Mouse (Mus musculus) lung, postnatal 14 days (tissue): ENCODE data around the gene Ephb1.

Experiments used
- DNase-seq: peaks from one replicate; pipeline ENCODE4 v3.0.0; 2021

Gene Ephb1

GRCm38 (mm10) chr9:102354561-102354973 lies at the start of gene Ephb1:
Gene Ephb1 (minus strand): TSS chr9:102354693.
- peak; percentile 81 for DNase-seq

GRCm38 (mm10) chr9:102403086-102404021 lies 48.9 kb upstream of the Ephb1 start:
- DNase-seq = peak; percentile 39

- no peak for DNase-seq
Observed at GRCm38 (mm10) chr9:102402671-102403070, 48.2 kb upstream of the Ephb1 start.

GRCm38 (mm10) chr9:102388266-102388665 lies 33.8 kb upstream of the Ephb1 start:
- DNase-seq = no peak

- DNase-seq = no peak
Observed at GRCm38 (mm10) chr9:102386816-102387215, 32.3 kb upstream of the Ephb1 start.

GRCm38 (mm10) chr9:102380235-102380634 lies 25.7 kb upstream of the Ephb1 start:
- DNase-seq = no peak

DNA sequence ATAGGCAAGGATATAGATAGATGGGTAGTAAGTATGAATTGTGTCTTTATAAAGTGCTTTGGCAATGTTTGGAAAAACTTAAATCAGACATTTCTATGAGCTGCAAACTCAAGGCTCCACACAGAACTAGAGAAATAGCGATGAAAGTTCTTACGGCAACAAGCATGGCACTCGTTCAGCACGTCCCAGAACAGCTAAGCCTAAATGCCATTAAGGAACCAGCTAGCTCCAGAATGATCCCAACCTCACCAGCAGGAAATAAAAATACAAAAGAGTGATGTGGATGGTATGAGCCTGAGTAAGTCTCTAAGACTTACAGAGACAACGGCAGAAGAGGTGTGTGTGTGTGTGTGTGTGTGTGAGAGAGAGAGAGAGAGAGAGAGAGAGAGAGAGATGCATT lies 20.2 kb upstream of the Ephb1 start:
- DNase-seq = no peak

- no peak for DNase-seq
Observed at GRCm38 (mm10) chr9:102373886-102374285, 19.4 kb upstream of the Ephb1 start.

DNA sequence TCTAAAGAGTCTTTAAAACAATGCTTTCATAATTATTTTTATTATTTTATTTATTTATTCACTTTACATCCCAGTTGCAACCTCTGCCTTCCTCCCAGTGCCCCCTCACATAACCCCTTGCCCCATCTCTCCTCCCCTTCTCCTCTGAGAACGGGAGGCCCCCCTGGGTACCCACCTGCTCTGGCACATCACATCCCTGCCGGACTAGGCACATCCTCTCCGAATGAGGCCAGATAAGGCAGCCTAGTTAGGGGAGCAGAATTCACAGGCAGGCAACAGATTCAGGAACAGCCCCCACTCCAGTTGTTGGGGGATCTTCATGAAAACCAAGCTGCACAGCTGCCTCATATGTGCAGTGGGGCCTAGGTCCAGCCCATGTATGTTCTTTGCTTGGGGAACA lies 17.4 kb upstream of the Ephb1 start:
- no peak for DNase-seq

DNA sequence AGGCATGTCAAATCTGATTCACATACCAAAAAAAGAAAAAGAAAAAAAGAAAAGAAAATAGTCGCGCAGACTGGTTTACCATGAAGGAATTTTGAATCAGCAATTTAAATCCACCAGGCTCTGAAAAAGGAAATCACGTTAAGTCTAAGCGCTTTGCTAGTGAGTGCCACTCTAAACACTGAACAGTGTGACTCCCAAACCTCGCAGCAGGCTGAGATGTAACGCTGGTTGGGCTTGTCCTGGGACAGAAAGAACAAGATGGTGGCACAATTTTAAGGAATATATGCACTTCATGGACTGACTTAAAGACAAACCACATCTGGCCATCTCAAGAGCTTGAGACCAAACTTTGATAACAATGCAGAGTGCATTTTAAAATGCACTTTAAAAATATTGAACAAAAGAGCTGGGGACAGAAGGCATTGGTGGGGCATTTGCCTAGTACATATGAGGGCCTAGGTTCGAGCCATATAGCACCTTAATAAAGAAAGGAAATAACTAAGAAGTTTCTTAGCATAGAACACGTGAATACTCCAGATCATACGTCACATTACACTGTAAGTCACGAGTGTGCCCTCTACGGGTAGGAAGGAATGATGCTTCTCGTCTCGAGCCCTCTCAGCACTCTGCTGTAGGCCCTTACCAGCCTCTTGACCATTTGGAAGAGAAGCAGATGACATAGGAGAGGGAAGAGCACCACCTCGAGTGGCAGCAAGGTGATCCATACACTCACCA lies 16.7 kb upstream of the Ephb1 start:
- DNase-seq = no peak

DNA sequence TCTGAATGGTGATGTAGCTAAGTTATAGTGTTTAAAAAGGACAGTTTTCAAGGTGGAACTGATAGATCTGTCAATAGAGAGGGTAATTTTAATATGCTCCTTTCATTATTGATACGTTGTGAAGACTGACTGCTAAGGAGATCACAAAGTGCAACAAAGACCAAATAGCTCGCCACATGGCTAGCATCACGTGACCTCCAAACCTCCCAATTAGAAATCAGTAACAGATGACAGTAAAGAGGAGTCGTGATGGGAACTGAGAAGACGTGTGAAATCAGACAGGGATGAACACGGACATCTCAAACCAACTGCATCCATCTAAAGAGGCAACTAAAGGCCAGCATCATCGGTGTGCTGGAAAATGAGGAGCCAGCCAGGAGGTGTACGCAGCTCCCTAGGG lies 15.6 kb upstream of the Ephb1 start:
- no peak for DNase-seq

DNA sequence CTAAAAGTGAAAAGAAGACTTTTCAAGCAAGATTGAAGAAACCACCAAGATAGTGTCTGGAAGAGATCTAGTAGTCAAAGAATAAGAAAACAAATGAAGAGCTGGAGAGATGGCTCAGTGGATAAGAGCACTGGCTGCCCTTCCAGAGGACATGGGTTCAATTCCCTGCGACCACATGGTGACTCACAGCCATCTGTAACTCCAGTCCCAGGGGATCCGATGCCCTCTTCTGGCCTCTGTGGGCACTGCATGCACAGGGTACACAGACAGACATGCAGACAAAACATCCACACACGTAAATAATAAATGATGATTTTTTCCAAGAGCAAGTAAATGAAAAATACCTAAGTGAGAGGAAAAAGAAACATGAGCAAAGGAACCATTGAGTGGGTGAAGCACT lies 14.6 kb upstream of the Ephb1 start:
- no peak for DNase-seq

DNA sequence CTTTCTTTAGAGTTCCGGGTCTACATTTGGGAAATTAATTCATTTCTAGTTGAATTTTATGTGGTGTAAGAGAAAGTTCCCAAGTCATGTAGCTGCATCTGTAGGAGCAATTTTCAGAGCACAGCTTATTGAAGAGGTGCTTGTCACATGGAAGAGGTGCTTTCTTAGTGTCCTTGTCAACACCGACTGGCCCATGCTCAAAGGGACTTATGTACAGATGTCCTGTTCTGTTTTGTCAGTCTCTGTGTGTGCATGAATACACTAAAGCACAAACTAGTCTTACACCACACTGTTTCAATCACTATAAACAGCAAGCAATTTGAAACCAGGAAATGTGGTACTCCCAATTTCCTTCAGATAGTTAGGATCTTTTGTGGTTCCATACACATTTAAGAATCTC lies 13.3 kb upstream of the Ephb1 start:
- no peak for DNase-seq

DNA sequence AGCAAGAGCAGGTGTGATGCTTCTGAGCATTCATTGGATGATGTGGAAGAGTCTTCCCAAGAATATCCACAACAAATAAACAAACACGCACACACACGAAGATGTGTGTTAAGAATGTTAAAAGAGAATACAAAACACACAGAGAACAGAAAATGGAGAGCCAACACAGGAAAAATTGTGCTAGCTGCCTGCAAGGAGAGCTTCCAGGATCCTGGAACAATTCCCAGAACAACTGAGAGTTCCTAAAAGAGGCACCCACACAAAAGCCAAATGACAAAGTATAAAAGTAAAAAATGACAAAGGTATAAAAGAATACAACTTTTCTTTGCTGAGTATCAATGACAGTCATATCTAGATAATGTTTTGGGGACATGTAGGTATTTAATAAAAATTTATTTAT lies 11.0 kb upstream of the Ephb1 start:
- DNase-seq = no peak

DNA sequence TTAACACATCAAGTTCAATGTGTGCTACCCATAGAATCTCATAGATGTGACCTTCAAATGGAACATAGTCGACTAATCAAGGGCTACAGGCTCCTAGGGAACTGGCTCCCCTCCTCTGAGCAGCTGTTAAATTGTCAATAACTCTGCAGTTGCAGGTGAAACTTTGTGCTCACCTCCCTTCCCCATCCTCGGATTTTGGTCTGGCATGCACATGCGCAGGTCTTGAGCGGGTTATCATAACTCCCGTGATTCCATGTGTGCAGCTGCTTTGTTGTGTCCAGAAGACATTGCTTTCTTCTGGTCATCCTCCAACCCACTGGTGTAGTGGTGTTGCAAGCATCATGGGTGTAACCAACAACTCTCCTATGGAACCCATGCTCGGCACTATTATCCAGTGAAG lies 4.8 kb upstream of the Ephb1 start:
- DNase-seq = no peak

GRCm38 (mm10) chr9:102358711-102359110 lies 4.2 kb upstream of the Ephb1 start:
- DNase-seq = no peak

DNA sequence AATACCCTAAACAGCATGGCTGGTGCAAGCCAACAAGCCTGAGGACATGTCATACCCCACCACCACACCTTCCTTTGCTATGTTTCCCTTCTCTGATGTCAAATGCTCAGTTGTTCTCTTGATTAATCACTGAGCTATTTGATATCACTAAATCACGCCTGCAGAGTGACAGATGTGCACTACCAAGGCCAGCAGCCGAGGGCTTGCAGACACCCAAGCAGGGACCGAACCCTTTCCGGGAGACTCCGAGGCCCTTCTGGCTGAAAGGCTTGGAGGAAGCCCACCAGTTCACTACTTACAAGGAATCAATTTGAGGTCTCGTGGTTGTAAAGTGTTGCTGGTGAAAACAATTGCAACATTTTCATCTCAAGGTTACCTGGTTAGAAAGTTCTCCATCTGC lies 3.5 kb upstream of the Ephb1 start:
- no peak for DNase-seq

DNA sequence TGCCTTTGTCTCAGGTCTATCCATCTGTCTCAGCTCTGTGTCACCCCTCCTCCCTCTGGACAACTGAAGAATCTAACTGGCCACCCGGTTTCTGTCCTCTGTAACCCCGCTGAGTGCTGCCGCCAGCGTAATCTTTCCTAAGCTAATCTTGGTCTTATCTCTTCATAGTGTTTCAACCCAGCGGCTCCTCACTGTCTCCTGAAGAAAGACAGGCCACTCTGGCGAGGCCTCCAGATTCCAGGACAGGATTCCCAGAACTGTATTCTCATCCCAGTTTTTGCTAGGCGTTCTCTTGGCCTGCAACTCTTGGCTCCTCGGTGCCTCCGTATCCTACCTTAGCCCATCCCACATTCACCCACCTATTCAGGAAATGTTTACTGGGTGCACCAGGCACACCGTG lies 2.0 kb upstream of the Ephb1 start:
- DNase-seq = no peak

- no peak for DNase-seq
Observed at GRCm38 (mm10) chr9:102355726-102356125, 1.2 kb upstream of the Ephb1 start.

DNA sequence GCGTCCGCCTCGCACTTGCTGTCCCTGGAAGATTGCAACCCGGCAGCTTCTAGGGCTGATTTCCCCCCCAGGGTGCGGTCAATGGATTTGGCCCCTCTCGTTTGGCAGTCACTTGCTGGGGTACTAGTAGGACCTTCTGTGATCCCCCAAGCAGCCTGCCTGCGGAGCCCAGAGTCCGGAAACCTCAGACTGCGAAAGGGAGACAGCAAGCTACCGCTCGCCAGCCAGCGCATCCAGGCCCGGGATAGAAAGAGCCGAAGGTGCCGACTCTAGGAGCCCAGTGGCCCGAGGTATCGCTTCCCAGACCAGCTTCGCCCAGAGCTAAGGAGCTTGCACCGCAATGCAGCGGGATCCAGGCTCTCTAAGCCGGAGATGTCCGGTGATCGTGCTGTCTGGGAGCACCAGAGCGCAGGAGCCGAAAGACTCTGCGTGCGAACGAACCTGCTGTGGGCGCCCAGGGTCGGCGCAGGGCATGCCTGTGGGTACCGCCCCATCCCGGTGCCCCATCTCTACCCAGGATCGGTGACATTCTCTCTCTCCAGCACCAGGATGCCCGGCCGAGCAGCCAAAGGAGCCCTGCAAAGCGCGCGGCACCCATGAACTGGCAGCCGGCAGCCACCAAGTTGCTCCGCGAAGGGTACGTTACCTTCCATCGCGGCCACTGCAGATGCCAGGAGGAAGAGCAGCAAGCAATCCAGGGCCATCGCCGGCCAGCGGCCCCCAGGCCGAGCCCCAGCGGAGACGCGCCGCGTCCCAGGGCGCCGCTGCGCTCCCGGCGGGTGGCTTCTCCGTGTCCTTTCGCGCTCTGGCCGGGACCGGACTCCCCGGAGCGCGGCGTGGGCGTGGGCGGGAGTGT lies 629 bp downstream of the Ephb1 start:
- DNase-seq = peak; percentile 17

GRCm38 (mm10) chr9:102353056-102353635 lies 1.3 kb downstream of the Ephb1 start:
- no peak for DNase-seq

DNA sequence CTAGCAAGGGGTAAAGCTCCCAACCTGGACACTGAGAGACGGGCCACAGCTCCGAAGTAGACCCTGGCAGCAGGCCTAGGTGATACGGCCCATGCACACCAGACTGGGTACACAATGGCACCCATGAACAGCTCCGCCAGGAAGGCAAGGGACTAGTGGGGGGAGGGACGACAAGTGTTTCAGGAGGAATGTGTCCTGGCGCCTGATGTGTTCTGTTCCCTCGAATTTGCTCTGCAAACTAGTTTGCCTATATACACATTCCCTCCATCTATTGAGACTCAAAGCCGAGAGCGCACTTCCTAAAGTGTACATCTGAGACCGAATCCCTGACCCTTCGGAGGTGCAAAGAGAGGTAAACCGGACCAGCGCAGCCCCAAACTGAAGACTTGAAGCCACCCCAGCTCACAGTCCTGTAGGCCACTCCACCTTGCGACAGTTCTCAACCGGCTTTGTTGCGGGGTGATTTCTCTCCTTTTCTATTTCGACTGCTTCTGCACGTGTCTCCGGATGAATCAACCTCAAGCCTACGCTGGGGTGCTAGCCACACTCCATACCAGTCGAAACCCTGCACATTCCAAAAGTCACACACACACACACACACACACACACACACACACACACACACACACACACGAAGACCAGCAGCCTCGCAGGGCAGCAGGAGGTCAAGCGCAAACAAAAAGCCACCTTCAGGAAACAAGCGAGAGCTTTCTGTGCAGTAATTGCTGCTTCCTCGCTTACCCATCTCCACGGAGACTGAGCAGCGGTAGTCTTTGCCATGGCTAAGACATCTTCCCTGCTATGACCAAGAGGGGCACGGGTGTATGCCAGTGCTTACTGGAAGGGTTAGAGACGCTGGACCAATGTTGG lies 2.1 kb downstream of the Ephb1 start:
- DNase-seq = no peak
